Mouse (Mus musculus) thymus, adult 2 months (tissue): Measurements from ENCODE around the gene Mapk8ip1.

Source experiments
- CTCF ChIP-seq: fragments of 200-500 bp; IDR thresholded peaks from 2 replicates; pipeline ENCODE4 v1.5.1; 2012; ENCODE audit warnings: mild to moderate bottlenecking, control low read depth, low read length, moderate library complexity, borderline replicate concordance; ENCODE audit not compliant: control insufficient read depth, poor library complexity, insufficient read depth; ENCODE audit errors: extremely low read depth
- POLR2A ChIP-seq: fragments of 200-500 bp; IDR thresholded peaks from 2 replicates; pipeline ENCODE4 v1.6.1; 2012; ENCODE audit warnings: mild to moderate bottlenecking, low read length, control low read depth, moderate library complexity; ENCODE audit not compliant: control insufficient read depth, poor library complexity, insufficient read depth; ENCODE audit errors: extremely low read depth

DNA sequence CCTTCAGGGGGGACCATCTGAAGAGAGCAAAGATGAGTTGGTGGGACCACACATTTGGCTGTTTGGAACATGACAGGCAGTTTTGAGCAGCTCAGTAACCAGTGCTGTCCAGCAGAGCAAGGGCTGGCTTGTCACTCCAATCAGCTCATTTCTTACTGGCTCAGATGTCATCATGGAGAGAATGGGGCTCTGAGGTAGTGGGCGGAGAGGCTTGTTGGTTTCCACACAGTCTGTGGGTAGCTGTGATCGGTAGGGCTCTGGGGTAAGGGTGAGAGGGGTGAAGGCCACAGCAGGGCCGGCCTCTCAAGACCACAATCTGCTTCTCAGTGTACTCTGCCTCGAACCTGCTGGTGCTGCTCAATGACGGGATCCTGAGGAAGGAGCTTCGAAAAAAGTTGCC, 24.8 kb downstream of the Mapk8ip1 start:
- no peak for TF ChIP-seq POLR2A
- no peak for TF ChIP-seq CTCF
